Comparison of ENCODE assay signal across 9 mouse cellular contexts in genomic region chr9:94534795-94535194, GRCm38 (mm10). TPM values are rescaled to one million over a fixed set of nuclear protein-coding genes. Genes with fewer than 3 reads are reported as not detected.
DNase-seq lines count a peak whose midpoint lies in the region; ATAC-seq and TF ChIP-seq lines count a peak whose summit lies in the region.
"Had no signal": no experiment of that assay in that cellular context is flagged by ENCODE, and none has a peak within 500 bp of the region (broad histone marks: within the 10 kb centered on the region; RNA-seq: fewer than 3 reads in every experiment).

No protein-coding gene starts in this region.

- no peaks in the 10 kb centered on the region for H3K27me3 ChIP-seq in limb, embryonic 12.5 days
- no peaks in the 10 kb centered on the region for H3K27me3 ChIP-seq in limb, embryonic 10.5 days (ENCODE audit: low read depth, poor library complexity, severe bottlenecking)
- H3K27me3 ChIP-seq in hindbrain, embryonic 10.5 days (ENCODE audit: insufficient read depth, poor library complexity, severe bottlenecking): no peaks in the 10 kb centered on the region
- no peaks in the 10 kb centered on the region for H3K27me3 ChIP-seq in midbrain, embryonic 16.5 days (ENCODE audit: control insufficient read depth, insufficient read depth, low read depth, low read length)
- H3K27me3 ChIP-seq in thymus, adult 2 months (ENCODE audit: control insufficient read depth, insufficient read depth, low read length): no peaks in the 10 kb centered on the region

- peaks cover 23% of the 10 kb centered on the region for H3K4me1 ChIP-seq in limb, embryonic 12.5 days (replicated peaks)
- peaks cover 34% of the 10 kb centered on the region for H3K4me1 ChIP-seq in limb, embryonic 10.5 days
- peaks cover 38% of the 10 kb centered on the region for H3K4me1 ChIP-seq in hindbrain, embryonic 10.5 days (replicated peaks)
- H3K4me1 ChIP-seq in midbrain, embryonic 16.5 days (ENCODE audit: control insufficient read depth, insufficient read depth, low read length): peaks cover 9% of the 10 kb centered on the region
- peaks cover 2% of the 10 kb centered on the region; the same call in 1 of the 2 replicates for H3K4me1 ChIP-seq in thymus, adult 2 months (replicated peaks; ENCODE audit: control insufficient read depth, insufficient read depth, low read length)

- peak overlapping the region; percentile 81 for H3K4me2 ChIP-seq in limb, embryonic 12.5 days
- H3K4me2 ChIP-seq in midbrain, embryonic 16.5 days (ENCODE audit: low read length): peak overlapping the region; percentile 70; the same call in 1 of the 2 replicates

- H3K9me3 ChIP-seq in limb, embryonic 12.5 days: no peaks in the 10 kb centered on the region
- H3K9me3 ChIP-seq in limb, embryonic 10.5 days (replicated peaks): no peaks in the 10 kb centered on the region
- H3K9me3 ChIP-seq in hindbrain, embryonic 10.5 days: no peaks in the 10 kb centered on the region
- H3K9me3 ChIP-seq in midbrain, embryonic 16.5 days (replicated peaks; ENCODE audit: control insufficient read depth, low read length, poor library complexity, severe bottlenecking): no peaks in the 10 kb centered on the region

- peak overlapping the region; percentile 74 for H3K4me3 ChIP-seq in limb, embryonic 12.5 days (replicated peaks)
- H3K4me3 ChIP-seq in limb, embryonic 10.5 days: no peak overlapping the region
- H3K4me3 ChIP-seq in hindbrain, embryonic 10.5 days: peak overlapping the region; percentile 86; the same call in 1 of the 2 replicates
- H3K4me3 ChIP-seq in midbrain, embryonic 16.5 days (ENCODE audit: low read depth, low read length): peak overlapping the region; percentile 87; the same call in 1 of the 2 replicates
- no peak overlapping the region for H3K4me3 ChIP-seq in thymus, adult 2 months (ENCODE audit: control insufficient read depth, insufficient read depth, low read length)

- H3K36me3 ChIP-seq in limb, embryonic 12.5 days: no peaks in the 10 kb centered on the region
- no peaks in the 10 kb centered on the region for H3K36me3 ChIP-seq in limb, embryonic 10.5 days
- H3K36me3 ChIP-seq in hindbrain, embryonic 10.5 days: no peaks in the 10 kb centered on the region
- no peaks in the 10 kb centered on the region for H3K36me3 ChIP-seq in midbrain, embryonic 16.5 days (ENCODE audit: control insufficient read depth, insufficient read depth, low read length)
- H3K36me3 ChIP-seq in thymus, adult 2 months (ENCODE audit: control insufficient read depth, insufficient read depth, low read length): no peaks in the 10 kb centered on the region

- no peak overlapping the region for H3K27ac ChIP-seq in limb, embryonic 12.5 days
- H3K27ac ChIP-seq in limb, embryonic 10.5 days: no peak overlapping the region
- H3K27ac ChIP-seq in hindbrain, embryonic 10.5 days: no peak overlapping the region
- no peak overlapping the region for H3K27ac ChIP-seq in midbrain, embryonic 16.5 days (ENCODE audit: low read length)
- no peak overlapping the region for H3K27ac ChIP-seq in thymus, adult 2 months (ENCODE audit: control insufficient read depth, insufficient read depth, low read length)

- H3K9ac ChIP-seq in limb, embryonic 12.5 days (replicated peaks): no peak overlapping the region
- H3K9ac ChIP-seq in midbrain, embryonic 16.5 days (ENCODE audit: low read depth, low read length): no peak overlapping the region

- ATAC-seq in limb, embryonic 12.5 days (ENCODE audit: insufficient number of reproducible peaks, insufficient read depth, low FRiP score, low TSS enrichment, low read depth): no peak
- ATAC-seq in midbrain, embryonic 16.5 days: no peak

- TF ChIP-seq POLR2A in thymus, adult 2 months (IDR thresholded peaks at IDR 0.05; ENCODE audit: control insufficient read depth, extremely low read depth, insufficient read depth, low read length, poor library complexity): no peak

- no peak for TF ChIP-seq CTCF in thymus, adult 2 months (IDR thresholded peaks at IDR 0.05; ENCODE audit: borderline replicate concordance, control insufficient read depth, extremely low read depth, insufficient read depth, low read length, poor library complexity)

- DNase-seq in cerebellum, postnatal 14 days: peak; percentile 43 to 61
- no peak for DNase-seq in cerebellum, adult 11-12 months
- no peak for DNase-seq in limb, embryonic 10.5 days (ENCODE audit: low spot score)
- no peak for DNase-seq in hindbrain, embryonic 10.5 days (ENCODE audit: low spot score)
- no peak for DNase-seq in thymus, adult 2 months
- no peak for DNase-seq in right cerebral cortex, adult 18-20 months
- DNase-seq: thymus, postnatal 14 days had no signal

RNA-seq across cellular contexts. Expression of gene 1190002N15Rik, which starts 3.1 kb away (rescaled TPM):
- 22.2 and 43.8 TPM in 2 replicates for polyA plus RNA-seq in limb, embryonic 12.5 days (2016; fragmentation: Nextera tagmentation; extraction: Ambion mirVana)
- 5.8 and 6.6 TPM in 2 replicates for polyA plus RNA-seq in limb, embryonic 10.5 days (2016; fragmentation: Nextera tagmentation; extraction: Ambion mirVana)
- polyA plus RNA-seq in hindbrain, embryonic 10.5 days (2016; fragmentation: Nextera tagmentation; extraction: Ambion mirVana): 6.7 and 7.9 TPM in 2 replicates
- 4.2 and 4.7 TPM in 2 replicates for polyA plus RNA-seq in midbrain, embryonic 16.5 days (2015; fragmentation: Nextera tagmentation; extraction: Ambion mirVana)
- 22.4 and 26.8 TPM in 2 replicates for polyA plus RNA-seq in thymus, adult 2 months (2012; rRNA removed)

Comparison
In these comparisons a context has a peak if more than half of its experiments do, and no peak if none do; other contexts are left out.
1. DNase-seq: peak in cerebellum, postnatal 14 days (2 of 2); none in cerebellum, adult 11-12 months (single experiment), limb, embryonic 10.5 days (single experiment), hindbrain, embryonic 10.5 days (single experiment), thymus, adult 2 months (single experiment) and right cerebral cortex, adult 18-20 months (single experiment).
2. H3K4me3 ChIP-seq: peak in limb, embryonic 12.5 days (single experiment), hindbrain, embryonic 10.5 days (single experiment) and midbrain, embryonic 16.5 days (single experiment); none in limb, embryonic 10.5 days (single experiment) and thymus, adult 2 months (single experiment).